Mouse (Mus musculus): ENCODE measurements around the gene Gm3854.

DNA sequence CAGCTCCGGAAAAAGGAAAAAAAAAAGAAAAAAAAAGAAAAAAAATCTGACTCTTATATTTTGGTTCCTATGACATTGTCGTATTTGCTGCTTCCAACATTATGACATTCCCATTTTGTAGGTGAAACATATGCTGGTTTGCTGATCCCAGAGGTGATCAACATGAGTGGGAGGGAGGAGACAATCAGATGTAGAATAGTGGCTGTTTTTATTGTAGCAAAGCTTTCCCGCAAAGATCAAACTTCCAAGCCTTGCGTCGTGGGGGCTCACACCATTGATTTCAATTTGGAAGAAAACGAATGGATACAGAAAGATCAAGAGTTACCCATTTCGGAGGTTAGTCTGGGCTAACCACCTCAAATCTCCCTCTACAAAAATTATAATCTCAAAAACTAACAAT lies 18.2 kb downstream of the Gm3854 start:
- TF ChIP-seq CTCF (IDR thresholded peaks at IDR 0.05; ENCODE audit: low read depth, low read length) (no peak), EP300 (IDR thresholded peaks at IDR 0.05; ENCODE audit: insufficient read depth, low read depth, low read length) (no peak), POLR2A (IDR thresholded peaks at IDR 0.05; ENCODE audit: insufficient read depth, low read length) (no peak)

All from ES-Bruce4 (cell line).